Mouse (Mus musculus) heart, postnatal 0 days (tissue): ENCODE measurements at regions not wholly inside any gene's neighbourhood (a gene's known extent, or its start where the extent isn't known, plus 50 kb on each side); places are given as distances from the start of the nearest gene placed in this dataset.

Experiments
- CTCF ChIP-seq: IDR thresholded peaks from 2 replicates; pipeline ENCODE4 v1.5.1; 2016; ENCODE audit warnings: antibody characterized with exemption, control low read depth, low read depth
- EP300 ChIP-seq: IDR thresholded peaks from 2 replicates; pipeline ENCODE4 v1.6.1; 2016; ENCODE audit warnings: antibody characterized with exemption, low read depth

- TF ChIP-seq CTCF, result no peak
- TF ChIP-seq EP300, result no peak
Measured at GRCm38 (mm10) chr1:184584505-184584874, 147.9 kb downstream of the Hlx start.
